Mouse (Mus musculus): ENCODE measurements around the gene Adgrl4.

DNA sequence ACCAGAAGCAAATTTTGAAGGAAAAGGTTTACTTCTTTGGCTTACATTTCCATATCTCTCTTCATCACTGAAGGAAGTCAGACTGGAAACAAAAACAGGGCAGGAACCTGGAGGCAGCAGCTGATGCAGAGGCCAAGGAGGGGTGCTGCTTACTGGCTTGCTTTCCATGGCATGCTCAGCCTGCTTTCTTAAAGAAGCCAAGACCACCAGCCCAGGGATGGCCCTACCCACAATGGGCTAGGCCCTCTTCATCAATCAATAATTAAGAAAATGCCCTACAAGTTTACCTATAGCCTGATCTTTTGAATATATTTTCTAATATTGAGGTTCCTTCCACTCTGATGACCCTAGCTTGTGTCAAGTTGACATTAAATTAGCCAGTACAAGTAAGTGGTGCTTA, 20.8 kb upstream of the Adgrl4 start:
- TF ChIP-seq GATA1 (IDR thresholded peaks at IDR 0.05; ENCODE audit: low read length) = no peak
- TF ChIP-seq TAL1 (IDR thresholded peaks at IDR 0.05; ENCODE audit: low read length) = no peak
